Mouse (Mus musculus): ENCODE data around the gene Vmn2r15.

Gene Vmn2r15

DNA sequence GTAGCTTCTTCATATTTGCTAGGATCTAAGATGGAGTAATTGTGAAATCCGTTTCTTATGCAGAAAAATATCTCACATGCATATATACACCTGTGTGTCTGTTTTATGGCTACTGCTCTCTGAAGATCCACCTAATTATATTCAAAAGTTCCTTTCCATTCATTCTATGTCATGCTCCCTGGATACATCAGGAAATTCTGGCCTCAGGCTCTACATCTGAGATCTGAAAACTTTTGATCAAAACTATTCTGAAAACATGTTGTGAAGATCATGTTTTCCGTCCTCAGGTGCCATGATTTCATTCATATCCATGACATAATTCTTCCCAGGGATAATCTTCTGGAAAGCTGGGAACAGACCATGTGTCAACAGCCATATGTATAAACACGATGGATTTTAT, at the start of gene Vmn2r15:
TSS of gene Vmn2r15 (minus strand) at position 101 of the 400 bp plus-strand sequence.
- DNase-seq = no peak

DNA sequence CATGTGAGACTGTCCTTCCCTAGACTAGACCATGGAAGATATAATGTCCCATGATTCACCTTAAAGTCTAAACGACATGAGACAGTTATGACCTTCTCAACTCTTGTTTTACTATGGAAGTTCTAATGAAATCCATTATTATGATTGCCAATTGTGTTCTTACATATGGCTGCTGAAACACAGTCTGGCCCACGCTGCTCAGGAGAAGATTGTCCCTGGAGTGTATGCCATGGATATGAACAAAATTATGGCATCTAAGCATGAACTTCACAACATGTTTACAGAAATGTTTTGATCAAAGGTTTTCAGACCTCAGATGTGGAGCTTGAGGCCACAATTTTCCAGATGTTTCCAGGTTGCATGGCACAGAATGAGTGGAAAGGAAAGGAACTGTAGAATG, 32.4 kb upstream of the Vmn2r15 start, which contains the start of gene Vmn2r16:
TSS of gene Vmn2r16 (plus strand) at position 301 of the 400 bp plus-strand sequence.
- no peak for DNase-seq

DNA sequence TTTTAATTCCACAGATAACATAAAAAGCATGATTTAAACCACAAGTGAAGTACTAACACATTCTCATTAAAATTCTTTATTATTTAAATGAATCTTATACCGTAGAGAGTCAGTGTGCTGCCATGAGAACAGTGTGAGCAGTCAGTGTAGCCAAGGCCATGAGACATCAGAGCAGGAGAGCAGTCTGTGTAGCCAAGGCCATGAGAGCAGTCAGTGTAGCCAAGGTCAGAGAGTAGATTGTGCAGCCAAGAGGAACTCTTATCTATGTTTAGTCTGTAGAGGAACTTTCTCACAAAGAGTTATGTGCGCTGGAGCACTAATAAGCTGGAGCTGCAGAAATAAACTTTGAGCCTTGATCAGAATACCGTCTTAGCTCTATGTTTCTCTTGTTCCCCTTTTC, 2.8 kb downstream of the Vmn2r15 start:
- DNase-seq = no peak
